Mouse (Mus musculus): ENCODE results near the gene Cfap45. TPM values are rescaled to one million over a fixed set of nuclear protein-coding genes. Genes with fewer than 3 reads are reported as not detected.

Gene Cfap45
- total RNA-seq, 2 experiments from 2014 or later, result 3.4 to 4.0 TPM

GRCm38 (mm10) chr1:172513525-172514212 is 6.9 kb upstream of the Cfap45 start:
- no peak for DNase-seq (ENCODE audit: low spot score in 2 of 2)
- intact Hi-C loops (cut with DNase I), result no loop called here

DNA sequence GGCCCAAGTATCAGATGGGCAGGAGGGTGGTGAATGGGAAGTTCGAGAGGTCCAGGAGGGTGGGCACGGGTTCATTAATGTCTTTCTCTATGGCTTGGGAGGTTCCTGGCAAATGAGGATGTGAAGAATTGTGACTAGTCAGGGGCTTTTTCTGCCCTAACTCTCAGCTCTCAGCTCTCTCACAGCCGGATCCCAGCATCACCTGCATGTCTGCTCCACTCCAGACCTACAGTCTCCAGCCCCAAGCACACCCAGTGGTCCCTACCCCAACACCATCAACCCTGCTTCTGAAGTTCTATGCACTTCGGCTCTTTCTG is 6.4 kb upstream of the Cfap45 start:
- DNase-seq (ENCODE audit: low spot score in 2 of 2), result no peak
- intact Hi-C loops (cut with DNase I), result no loop called here

DNA sequence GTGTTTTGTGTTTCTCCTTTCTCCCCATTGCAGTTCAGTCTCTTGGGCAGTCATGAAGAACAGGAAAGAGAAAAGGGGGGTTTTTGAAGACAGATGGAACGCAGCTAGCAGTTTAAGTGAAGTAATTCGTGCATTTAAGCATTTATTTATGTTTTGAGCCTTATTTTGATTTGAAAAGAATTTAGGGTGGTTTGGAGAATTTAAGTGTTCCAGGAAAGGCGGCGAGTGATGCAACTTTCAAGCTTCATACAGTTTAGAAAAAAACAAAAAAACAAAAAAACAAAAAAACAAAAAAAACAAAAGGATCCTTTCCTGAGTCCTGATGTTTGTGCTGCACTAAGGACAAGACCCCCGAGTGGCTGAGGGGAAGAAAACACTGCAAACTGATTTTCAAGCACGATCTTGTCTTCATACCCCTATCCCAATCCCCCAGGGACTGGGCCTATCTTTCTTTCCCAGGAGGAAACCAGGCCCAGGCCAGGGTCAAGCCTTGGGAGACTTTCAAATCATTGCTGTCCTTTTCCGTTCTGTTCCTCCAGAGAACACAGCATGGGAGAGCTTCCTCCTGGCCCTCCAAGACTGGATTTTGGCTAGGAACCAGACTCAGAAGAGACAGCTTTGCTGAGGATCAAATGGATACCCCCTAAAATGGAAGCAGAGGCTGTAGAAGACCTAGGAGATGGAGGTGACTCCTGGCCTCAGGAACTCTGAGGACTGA is 5.9 kb upstream of the Cfap45 start:
- intact Hi-C loops (cut with DNase I), result no loop called here
- DNase-seq (ENCODE audit: low spot score in 2 of 2), result no peak

DNA sequence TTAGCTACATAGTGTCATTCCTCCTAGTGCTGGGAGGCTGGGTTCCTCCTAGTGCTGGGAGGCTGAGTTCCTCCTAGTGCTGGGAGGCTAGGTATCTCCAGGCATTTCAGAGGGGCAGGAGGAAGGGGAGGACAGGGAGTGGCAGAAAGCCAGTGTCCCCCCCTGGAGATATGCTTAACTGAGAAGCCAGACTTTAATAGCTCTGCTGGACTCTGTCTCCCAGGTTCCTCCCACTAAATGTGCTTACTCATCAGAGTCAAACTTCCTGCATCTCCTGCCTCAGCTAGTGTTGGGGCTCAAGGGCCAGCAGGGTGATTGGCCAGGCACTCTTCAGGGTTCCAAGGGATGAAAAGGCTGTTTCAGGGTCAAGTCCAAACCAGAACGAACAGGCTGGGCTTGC is 5.2 kb upstream of the Cfap45 start:
- DNase-seq (ENCODE audit: low spot score in 2 of 2), result no peak
- intact Hi-C loops (cut with DNase I), result no loop called here

DNA sequence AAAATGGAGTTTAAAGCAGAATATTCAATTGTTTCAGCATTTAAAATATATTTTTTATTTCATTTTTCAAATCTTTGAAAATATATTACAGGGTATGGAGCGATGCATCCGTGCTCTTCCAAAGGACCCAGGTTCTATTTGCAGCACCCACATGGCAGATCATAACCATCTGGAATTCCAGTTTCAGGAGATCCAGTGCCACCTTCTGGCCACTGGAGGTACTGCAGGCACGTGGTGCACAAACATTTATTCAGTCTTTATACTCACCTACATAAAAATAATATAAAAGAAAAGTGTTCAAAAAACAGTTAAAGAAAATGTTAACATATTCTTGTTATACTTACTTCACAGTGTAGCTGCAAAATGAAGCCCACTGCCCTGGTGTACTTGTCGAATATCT is 2.6 kb upstream of the Cfap45 start:
- no peak for DNase-seq (ENCODE audit: low spot score in 2 of 2)
- intact Hi-C loops (cut with DNase I), result no loop called here

- intact Hi-C loops (cut with DNase I), result no loop called here
- DNase-seq (ENCODE audit: low spot score in 2 of 2), result no peak
These were observed 957 bp upstream of the Cfap45 start for GRCm38 (mm10) chr1:172519644-172520043.

DNA sequence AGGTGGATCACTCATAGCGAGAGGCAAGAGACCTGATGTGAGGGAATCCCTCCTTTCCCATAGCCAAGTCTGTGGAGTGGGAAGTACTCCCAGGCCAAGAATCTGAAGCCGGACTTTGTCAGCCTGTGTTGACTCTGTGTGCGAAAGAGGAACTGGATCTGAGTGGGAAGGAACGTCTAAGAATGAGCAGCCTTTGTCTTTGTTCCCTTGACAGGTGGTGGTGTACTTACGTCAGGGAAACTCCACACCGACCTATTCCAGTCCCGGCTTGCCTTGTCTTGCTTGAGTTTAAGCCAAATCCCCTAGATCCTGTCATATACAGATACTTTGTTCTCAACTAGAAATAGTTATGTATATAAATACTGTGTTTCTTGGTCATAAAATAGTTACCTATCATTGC is 1.9 kb downstream of the Cfap45 start:
- DNase-seq (ENCODE audit: low spot score in 2 of 2), result no peak
- intact Hi-C loops (cut with DNase I), result no loop called here

DNA sequence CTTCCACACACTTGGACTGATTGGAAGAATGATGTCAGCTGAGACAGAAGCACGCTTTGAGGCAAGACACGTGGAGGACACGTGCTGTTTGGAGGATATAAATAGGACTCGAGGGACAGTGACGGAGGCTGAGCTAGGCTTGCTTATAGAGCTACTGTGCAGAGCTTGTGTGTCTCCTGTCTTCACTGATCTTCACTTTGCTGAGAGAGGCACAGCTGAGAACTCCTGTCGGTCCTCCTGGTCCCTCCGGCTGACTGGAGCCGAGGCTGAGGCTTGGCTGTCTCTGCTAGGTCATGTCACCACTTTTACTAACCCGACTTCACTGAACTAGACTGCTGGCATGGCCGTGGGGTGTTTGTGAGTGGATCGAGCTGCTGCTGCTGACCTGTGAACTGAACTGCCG is 3.1 kb downstream of the Cfap45 start:
- intact Hi-C loops (cut with DNase I), result no loop called here
- no peak for DNase-seq (ENCODE audit: low spot score in 2 of 2)

- DNase-seq (ENCODE audit: low spot score in 2 of 2), result no peak
- intact Hi-C loops (cut with DNase I), result loop anchor here (5.0 kb wide), 1 partner anchor 872 kb away; no protein-coding TSS in a partner anchor
These were observed 4.6 kb downstream of the Cfap45 start for GRCm38 (mm10) chr1:172525027-172525764.

DNA sequence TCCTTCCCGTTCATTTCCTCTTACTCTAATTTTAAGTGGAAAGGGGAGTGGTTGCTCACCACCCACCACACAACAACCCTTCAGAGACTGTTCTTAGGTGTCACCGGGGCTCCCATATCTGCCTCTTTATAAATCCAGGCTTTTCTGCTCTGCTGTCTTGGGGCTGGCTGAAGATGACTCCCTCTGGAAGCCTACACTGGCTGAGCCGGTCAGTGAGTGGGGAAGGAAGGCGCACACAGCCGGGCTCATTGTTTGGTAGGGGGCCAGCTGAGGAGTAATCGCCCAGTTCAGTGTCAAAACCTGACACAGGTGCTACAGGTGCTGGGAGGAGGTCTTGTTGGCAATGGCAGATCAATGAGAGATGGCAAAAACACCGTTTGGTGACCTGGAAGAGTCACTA is 5.4 kb downstream of the Cfap45 start:
- DNase-seq (ENCODE audit: low spot score in 2 of 2), result no peak
- intact Hi-C loops (cut with DNase I), result loop anchor here (5.0 kb wide), 1 partner anchor 871 kb away; no protein-coding TSS in a partner anchor

- intact Hi-C loops (cut with DNase I), result loop anchor here (5.0 kb wide), 1 partner anchor 871 kb away; no protein-coding TSS in a partner anchor
- no peak for DNase-seq (ENCODE audit: low spot score in 2 of 2)
These were observed 5.9 kb downstream of the Cfap45 start for GRCm38 (mm10) chr1:172526380-172527081.

- no peak for DNase-seq (ENCODE audit: low spot score in 2 of 2)
- intact Hi-C loops (cut with DNase I), result loop anchor here (5.0 kb wide), 1 partner anchor 870 kb away; no protein-coding TSS in a partner anchor
These were observed 6.8 kb downstream of the Cfap45 start for GRCm38 (mm10) chr1:172527431-172527830.

GRCm38 (mm10) chr1:172528701-172529100 is 8.1 kb downstream of the Cfap45 start:
- intact Hi-C loops (cut with DNase I), result loop anchor here (1.0 to 5.0 kb wide), 3 partner anchors 34 to 869 kb away; partner anchors contain the start of gene Dusp23
- DNase-seq (ENCODE audit: low spot score in 2 of 2), result peak; percentile 69 to 83

DNA sequence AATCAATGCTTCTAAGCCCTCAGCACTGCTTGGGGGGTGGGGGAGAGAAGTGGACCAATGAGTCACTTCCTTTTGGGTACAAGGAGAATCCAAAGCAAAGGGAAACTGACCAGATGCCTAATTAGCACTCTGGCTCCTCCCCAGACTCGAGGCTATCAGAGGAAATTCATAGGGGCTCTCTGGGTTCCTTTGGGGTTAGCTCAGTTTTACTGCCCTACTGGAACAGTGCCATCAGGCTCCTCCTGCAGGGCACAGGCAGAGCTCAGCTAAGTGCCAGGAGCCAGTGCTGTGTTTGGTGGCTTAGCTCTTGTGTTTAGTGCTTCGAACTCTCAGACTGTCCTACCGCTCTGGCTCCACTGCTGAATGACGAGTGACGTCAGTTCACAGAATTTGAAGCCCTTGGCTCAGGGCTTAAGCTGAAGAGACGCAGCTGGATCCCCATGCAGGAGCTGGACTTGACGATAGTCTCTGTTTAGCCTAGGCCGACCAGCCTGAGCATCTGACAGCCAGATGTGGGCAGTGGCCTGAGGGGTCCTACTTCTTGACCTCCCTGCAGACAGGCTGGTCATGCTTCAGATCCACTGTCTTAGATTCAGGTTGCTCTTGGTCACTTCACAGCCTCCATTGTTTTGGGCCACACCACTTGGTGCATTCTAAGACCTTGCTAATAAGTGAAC is 10.1 kb downstream of the Cfap45 start:
- no peak for DNase-seq (ENCODE audit: low spot score in 2 of 2)
- intact Hi-C loops (cut with DNase I), result no loop called here

- intact Hi-C loops (cut with DNase I), result no loop called here
- no peak for DNase-seq (ENCODE audit: low spot score in 2 of 2)
These were observed 11.9 kb downstream of the Cfap45 start for GRCm38 (mm10) chr1:172532551-172532950.

GRCm38 (mm10) chr1:172535116-172535515 is 14.5 kb downstream of the Cfap45 start:
- no peak for DNase-seq (ENCODE audit: low spot score in 2 of 2)
- intact Hi-C loops (cut with DNase I), result no loop called here

- intact Hi-C loops (cut with DNase I), result no loop called here
- DNase-seq (ENCODE audit: low spot score in 2 of 2), result no peak
These were observed 19.2 kb downstream of the Cfap45 start for GRCm38 (mm10) chr1:172539827-172540226.

GRCm38 (mm10) chr1:172540283-172540820 is 19.8 kb downstream of the Cfap45 start:
- no peak for DNase-seq (ENCODE audit: low spot score in 2 of 2)
- intact Hi-C loops (cut with DNase I), result no loop called here

- DNase-seq (ENCODE audit: low spot score in 2 of 2), result no peak
- intact Hi-C loops (cut with DNase I), result no loop called here
These were observed 25.5 kb downstream of the Cfap45 start for GRCm38 (mm10) chr1:172546062-172546461.
